In the genomic region with DNA sequence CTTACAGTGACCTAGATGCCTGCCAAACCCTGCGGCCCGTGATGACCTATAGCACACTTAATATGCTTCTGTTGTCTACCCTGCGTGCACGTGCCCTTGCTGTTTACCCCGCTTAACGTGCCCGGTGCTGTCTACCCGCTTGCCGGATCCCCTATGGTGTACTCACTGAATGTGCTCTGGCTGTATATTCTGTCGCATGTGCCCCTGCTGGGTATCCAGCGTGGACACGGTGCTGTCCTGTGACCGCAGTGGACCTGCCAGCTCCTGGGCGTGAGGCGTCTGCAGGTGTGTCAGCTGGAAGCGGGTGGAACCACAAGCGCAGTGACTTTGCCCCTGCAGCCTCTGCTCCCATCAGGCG, we compare ENCODE assay signal across 8 mouse cellular contexts. TPM values are rescaled to one million over a fixed set of nuclear protein-coding genes. Genes with fewer than 3 reads are reported as not detected.
DNase-seq lines count a peak whose midpoint lies in the region; ATAC-seq and TF ChIP-seq lines count a peak whose summit lies in the region.

A gene (minus strand): TSS at position 289 of the 358 bp plus-strand sequence.

- no peak within 1 kb of the TSS for H3K27ac ChIP-seq in hindbrain, embryonic 11.5 days (ENCODE audit: low read depth, low read length)
- H3K27ac ChIP-seq in lung, postnatal 0 days (ENCODE audit: low read length) = no peak within 1 kb of the TSS

- H3K9me3 ChIP-seq in hindbrain, embryonic 11.5 days (ENCODE audit: control insufficient read depth, low read length) = no peaks in the 10 kb centered on the region
- no peaks in the 10 kb centered on the region for H3K9me3 ChIP-seq in lung, postnatal 0 days (ENCODE audit: low read length)

- TF ChIP-seq CTCF in lung, postnatal 0 days (IDR thresholded peaks at IDR 0.05) = no peak

- TF ChIP-seq EP300 in lung, postnatal 0 days (IDR thresholded peaks at IDR 0.05) = no peak

- H3K4me3 ChIP-seq in hindbrain, embryonic 11.5 days (ENCODE audit: low read depth, low read length) = peak within 1 kb of the TSS; percentile 52
- H3K4me3 ChIP-seq in lung, postnatal 0 days (ENCODE audit: low read depth, low read length) = peak within 1 kb of the TSS; percentile 34

- H3K4me1 ChIP-seq in hindbrain, embryonic 11.5 days (replicated peaks; ENCODE audit: control insufficient read depth, insufficient read depth, low read length) = no peaks in the 10 kb centered on the region; the same call in 1 of the 2 replicates
- no peaks in the 10 kb centered on the region for H3K4me1 ChIP-seq in lung, postnatal 0 days (ENCODE audit: insufficient read depth, low read depth, low read length)

- 2% methylated on average over 18 of the region's 18 CpGs for WGBS in hindbrain, embryonic 11.5 days
- WGBS in lung, postnatal 0 days = under 1% methylated on average over 18 of the region's 18 CpGs

- no peaks in the 10 kb centered on the region for H3K36me3 ChIP-seq in hindbrain, embryonic 11.5 days (ENCODE audit: control insufficient read depth, insufficient read depth, low read length)
- no peaks in the 10 kb centered on the region for H3K36me3 ChIP-seq in lung, postnatal 0 days (ENCODE audit: insufficient read depth, low read length)

- peak; percentile 86 for ATAC-seq in hindbrain, embryonic 11.5 days (ENCODE audit: low FRiP score)
- ATAC-seq in lung, postnatal 0 days = peak; percentile 44

- peak within 1 kb of the TSS; percentile 96 for H3K4me2 ChIP-seq in hindbrain, embryonic 11.5 days (replicated peaks; ENCODE audit: low read depth, low read length)
- peak within 1 kb of the TSS; percentile 68 for H3K4me2 ChIP-seq in lung, postnatal 0 days (replicated peaks; ENCODE audit: low read depth, low read length)

- H3K27me3 ChIP-seq in hindbrain, embryonic 11.5 days (ENCODE audit: control insufficient read depth, insufficient read depth, low read length) = 0 out of 2 replicates have a peak, but pooled peaks cover 4% of the 10 kb centered on the region
- no peaks in the 10 kb centered on the region for H3K27me3 ChIP-seq in lung, postnatal 0 days (replicated peaks; ENCODE audit: insufficient read depth, low read length)

- H3K9ac ChIP-seq in hindbrain, embryonic 11.5 days (ENCODE audit: low read depth, low read length) = peak within 1 kb of the TSS; percentile 27; the same call in 1 of the 2 replicates
- H3K9ac ChIP-seq in lung, postnatal 0 days (replicated peaks; ENCODE audit: low read depth) = no peak within 1 kb of the TSS

- peak; percentile 2 for DNase-seq in cerebellum, adult 11-12 months
- DNase-seq in cerebellum, postnatal 14 days = no peak
- peak; percentile 11 for DNase-seq in right cerebral cortex, adult 18-20 months
- no peak for DNase-seq in right cerebral cortex, postnatal 10 days (ENCODE audit: low spot score in 2 of 2)
- DNase-seq in hindbrain, embryonic 11.5 days (ENCODE audit: low spot score) = no peak
- no peak for DNase-seq in lung, postnatal 0 days (ENCODE audit: low spot score)
- no peak for DNase-seq in adrenal gland, adult (ENCODE audit: inconsistent age in 2 of 2, low spot score in 1 of 2)
- no peak for DNase-seq in MN1 (ENCODE audit: low spot score)

RNA-seq across cellular contexts. Expression of the gene that starts here (rescaled TPM):
- 0.23 TPM in 1 of 2 replicates, not detected in the other for polyA plus RNA-seq in hindbrain, embryonic 11.5 days (2014; fragmentation: Nextera tagmentation; extraction: Ambion mirVana)
- polyA plus RNA-seq in lung, postnatal 0 days (2015; fragmentation: Nextera tagmentation; extraction: Ambion mirVana) = 0.10 TPM in 1 of 2 replicates, not detected in the other

Comparison
In these comparisons a context has a peak if more than half of its experiments do, and no peak if none do; other contexts are left out.
1. DNase-seq: peak in cerebellum, adult 11-12 months (single experiment) and right cerebral cortex, adult 18-20 months (single experiment); none in cerebellum, postnatal 14 days (0 of 2), right cerebral cortex, postnatal 10 days (0 of 2), hindbrain, embryonic 11.5 days (single experiment), lung, postnatal 0 days (single experiment), adrenal gland, adult (0 of 2) and MN1 (single experiment).
2. Peak in ATAC-seq, H3K4me3 ChIP-seq, H3K9ac ChIP-seq and H3K4me2 ChIP-seq in hindbrain, embryonic 11.5 days; RNA of the gene not detected or under 1 TPM.
3. Peak in ATAC-seq, H3K4me3 ChIP-seq and H3K4me2 ChIP-seq in lung, postnatal 0 days; RNA of the gene not detected or under 1 TPM.